Mouse (Mus musculus): ENCODE data around the gene Cdh23.

- no peak for TF ChIP-seq CTCF (IDR thresholded peaks at IDR 0.05; ENCODE audit: low read depth, low read length)
- no peak for TF ChIP-seq POLR2AphosphoS5 (IDR thresholded peaks at IDR 0.05; ENCODE audit: insufficient replicate concordance, low read depth, low read length)
- no peak for TF ChIP-seq TAL1 (conservative IDR thresholded peaks at IDR 0.05; ENCODE audit: low read depth, low read length)
- TF ChIP-seq GATA1 (IDR thresholded peaks at IDR 0.05; ENCODE audit: borderline replicate concordance, low read length): no peak
These were observed 73.5 kb downstream of the Cdh23 start for GRCm38 (mm10) chr10:60622836-60623235.

All from G1E (cell line).